Comparison of ENCODE assay signal across 19 mouse cellular contexts in the genomic region with DNA sequence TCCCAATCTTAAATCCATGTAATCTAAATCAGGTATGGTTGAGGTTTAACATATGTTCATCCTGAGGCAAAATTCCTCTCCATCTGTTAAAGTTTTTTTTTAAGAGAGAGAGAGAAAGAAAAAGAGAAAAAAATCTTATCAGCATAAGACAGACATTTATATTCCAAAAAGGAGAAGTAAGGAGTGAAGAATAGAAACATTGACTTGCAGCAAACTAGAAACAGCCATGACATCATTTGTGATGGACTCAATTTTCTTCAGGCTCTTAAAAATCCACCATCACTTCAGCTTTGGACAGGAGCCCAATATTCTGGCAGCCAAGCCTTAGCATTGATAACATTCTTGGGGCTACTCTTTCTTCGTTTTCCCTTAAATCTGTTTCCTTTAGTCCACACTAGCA.
"Had no signal": no experiment of that assay in that cellular context is flagged by ENCODE, and none has a peak within 500 bp of the region (broad histone marks: within the 10 kb centered on the region; RNA-seq: fewer than 3 reads in every experiment).

No protein-coding gene starts in this region.

- H3K9ac ChIP-seq: limb, embryonic 12.5 days; limb, embryonic 15.5 days; liver, embryonic 14.5 days; liver, postnatal 0 days; lung, embryonic 15.5 days; stomach, embryonic 15.5 days had no signal

- H3K4me2 ChIP-seq: limb, embryonic 12.5 days; limb, embryonic 15.5 days; liver, embryonic 11.5 days; lung, embryonic 15.5 days; midbrain, embryonic 11.5 days; stomach, embryonic 15.5 days had no signal

- DNase-seq: kidney, adult 2 months; kidney, postnatal 10 days; kidney, postnatal 36 days; layer of hippocampus, postnatal 36 days; left cerebral cortex, postnatal 4 days; liver, postnatal 0 days; lung, postnatal 14 days; lung, postnatal 4 days; midbrain, embryonic 14.5 days; right cerebral cortex, postnatal 4 days; thymus, adult 18-20 months; thymus, postnatal 36 days had no signal

- H3K27me3 ChIP-seq: limb, embryonic 12.5 days; limb, embryonic 15.5 days; lung, embryonic 15.5 days; stomach, embryonic 15.5 days had no signal

- H3K36me3 ChIP-seq: limb, embryonic 12.5 days; limb, embryonic 15.5 days; lung, embryonic 15.5 days; stomach, embryonic 15.5 days had no signal

- H3K4me3 ChIP-seq: limb, embryonic 12.5 days; limb, embryonic 15.5 days; lung, embryonic 15.5 days; stomach, embryonic 15.5 days had no signal

- ATAC-seq: liver, postnatal 0 days had no signal

- H3K27ac ChIP-seq: limb, embryonic 12.5 days; limb, embryonic 15.5 days; liver, embryonic 14.5 days; lung, embryonic 15.5 days; stomach, embryonic 15.5 days had no signal

- H3K9me3 ChIP-seq: limb, embryonic 12.5 days; limb, embryonic 15.5 days; lung, embryonic 15.5 days; stomach, embryonic 15.5 days had no signal

- H3K4me1 ChIP-seq: limb, embryonic 12.5 days; limb, embryonic 15.5 days; lung, embryonic 15.5 days; stomach, embryonic 15.5 days had no signal
